Mouse (Mus musculus) liver, postnatal 0 days (tissue): ENCODE results near the gene Usp20. TPM values are rescaled to one million over a fixed set of nuclear protein-coding genes. Genes with fewer than 3 reads are reported as not detected.

ENCODE experiments used
- ATAC-seq: fragments of 200-750 bp; cut with Nextera tagmentation; 2 replicates; pipeline ENCODE4 v1.8.0; 2017; ENCODE audit warnings: mild to moderate bottlenecking, moderate library complexity
- DNase-seq: peaks from one replicate; pipeline ENCODE4 v3.0.0-alpha.2; 2016
- H3K27ac ChIP-seq: fragments of 300-500 bp; sonication (generic); 2 replicates; pipeline ENCODE4 v1.5.1; 2014; ENCODE audit warnings: antibody characterized with exemption, moderate library complexity, mild to moderate bottlenecking, low read depth
- H3K27me3 ChIP-seq: fragments of 300-500 bp; sonication (generic); 2 replicates; pipeline ENCODE4 v1.6.1; 2014; ENCODE audit warnings: low read length, control low read depth, mixed read lengths; ENCODE audit not compliant: insufficient read depth
- H3K36me3 ChIP-seq: fragments of 300-500 bp; sonication (generic); replicated peaks from 2 replicates; pipeline ENCODE4 v1.6.1; 2014; ENCODE audit warnings: mild to moderate bottlenecking, control low read depth, low read length, moderate library complexity, mixed read lengths; ENCODE audit not compliant: insufficient read depth
- H3K4me1 ChIP-seq: fragments of 300-500 bp; sonication (generic); 2 replicates; pipeline ENCODE4 v1.6.1; 2014; ENCODE audit warnings: antibody characterized with exemption, mild to moderate bottlenecking, control low read depth; ENCODE audit not compliant: insufficient read depth
- H3K4me2 ChIP-seq: fragments of 300-500 bp; sonication (generic); 2 replicates; pipeline ENCODE4 v1.6.1; 2014; ENCODE audit warnings: low read depth, mild to moderate bottlenecking, low read length, moderate library complexity, mixed read lengths
- H3K4me3 ChIP-seq: fragments of 300-500 bp; sonication (generic); 2 replicates; pipeline ENCODE4 v1.5.1; 2014; ENCODE audit warnings: low read depth, low read length
- H3K9ac ChIP-seq: fragments of 300-500 bp; sonication (generic); replicated peaks from 2 replicates; pipeline ENCODE4 v1.6.1; 2014; ENCODE audit warnings: mild to moderate bottlenecking, moderate library complexity
- H3K9me3 ChIP-seq: fragments of 300-500 bp; sonication (generic); 2 replicates; pipeline ENCODE4 v1.6.1; 2016; ENCODE audit warnings: mild to moderate bottlenecking, control low read depth, low read length, mixed read lengths
- CTCF ChIP-seq: sonication (generic); IDR thresholded peaks from 2 replicates; pipeline ENCODE4 v1.5.1; 2016; ENCODE audit warnings: antibody characterized with exemption, low read depth
- EP300 ChIP-seq: IDR thresholded peaks from 2 replicates; pipeline ENCODE4 v1.6.1; 2016; ENCODE audit warnings: antibody characterized with exemption, low read depth, mild to moderate bottlenecking
- WGBS: fragments of 180-500 bp; shearing (Covaris S2); extraction: QIAGEN DNeasy Blood & Tissue Kit; methylation state at CpG from one replicate; pipeline ENCODE4 v1.1.7; 2014; ENCODE audit not compliant: insufficient replicate concordance; 5-methylcytosine and 5-hydroxymethylcytosine counted together
- polyA plus RNA-seq: library from polyadenylated mRNA; unstranded; fragments of >200 nt; fragmentation: Nextera tagmentation; extraction: Ambion mirVana; gene quantifications from 2 replicates; pipeline ENCODE4 v1.2.1, GENCODE M21; 2015

The Usp20 gene
- polyA plus RNA-seq, 1 experiment from 2014 or later: 3.5 TPM

DNA sequence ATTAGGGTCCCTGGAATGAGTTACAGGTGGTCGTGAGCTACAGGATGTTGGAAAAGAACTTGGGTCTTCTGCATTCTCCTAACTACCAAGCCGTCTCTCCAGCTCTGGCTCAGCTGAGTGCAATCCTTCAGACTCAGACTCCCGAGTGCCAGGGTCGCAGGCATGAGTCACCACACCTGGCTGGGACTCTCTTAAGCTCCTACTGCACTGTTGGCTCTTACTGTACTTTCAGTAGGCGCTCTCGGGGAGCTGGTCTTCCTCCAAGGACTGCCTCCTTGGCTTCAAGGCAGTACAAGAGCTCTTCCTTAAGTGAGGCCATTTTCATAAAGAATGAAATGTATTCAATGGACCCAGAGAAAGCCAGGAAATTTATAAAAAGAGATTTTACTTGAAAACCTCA lies 59.3 kb downstream of the Usp20 start:
- H3K27ac ChIP-seq: no peak overlapping the region
- ATAC-seq (no peak), DNase-seq (no peak)
- H3K9ac ChIP-seq: no peak overlapping the region
- 87% methylated on average over 6 of the region's 6 CpGs for WGBS
- no peaks in the 10 kb centered on the region for H3K9me3 ChIP-seq
- no peak overlapping the region for H3K4me3 ChIP-seq
- TF ChIP-seq EP300: no peak
- TF ChIP-seq CTCF: no peak
- peaks cover 33% of the 10 kb centered on the region for H3K36me3 ChIP-seq
- H3K4me2 ChIP-seq: no peak overlapping the region
- no peaks in the 10 kb centered on the region for H3K4me1 ChIP-seq
- no peaks in the 10 kb centered on the region for H3K27me3 ChIP-seq

GRCm38 (mm10) chr2:31042881-31043280 lies 60.8 kb downstream of the Usp20 start:
- no peak overlapping the region for H3K4me2 ChIP-seq
- no peak for ATAC-seq

GRCm38 (mm10) chr2:31043856-31044255 lies 61.8 kb downstream of the Usp20 start:
- no peak overlapping the region for H3K27ac ChIP-seq
- no peaks in the 10 kb centered on the region for H3K4me1 ChIP-seq
- H3K9me3 ChIP-seq: no peaks in the 10 kb centered on the region
- WGBS: 86% methylated on average over 1 of the region's 1 CpGs
- no peaks in the 10 kb centered on the region for H3K27me3 ChIP-seq
- TF ChIP-seq EP300 (no peak), CTCF (no peak)
- ATAC-seq: no peak
- H3K36me3 ChIP-seq: peaks cover 18% of the 10 kb centered on the region
- H3K9ac ChIP-seq: no peak overlapping the region
- DNase-seq: no peak
- H3K4me3 ChIP-seq: no peak overlapping the region
- no peak overlapping the region for H3K4me2 ChIP-seq

More at GRCm38 (mm10) chr2:31042881-31043280, 60.8 kb downstream of the Usp20 start:
- no peak overlapping the region for H3K9ac ChIP-seq
- no peak for DNase-seq
- H3K36me3 ChIP-seq: peaks cover 26% of the 10 kb centered on the region
- H3K27me3 ChIP-seq: no peaks in the 10 kb centered on the region
- no peak overlapping the region for H3K4me3 ChIP-seq
- H3K4me1 ChIP-seq: no peaks in the 10 kb centered on the region
- 78% methylated on average over 6 of the region's 6 CpGs for WGBS
- no peaks in the 10 kb centered on the region for H3K9me3 ChIP-seq
- TF ChIP-seq CTCF (no peak), EP300 (no peak)
- no peak overlapping the region for H3K27ac ChIP-seq

DNA sequence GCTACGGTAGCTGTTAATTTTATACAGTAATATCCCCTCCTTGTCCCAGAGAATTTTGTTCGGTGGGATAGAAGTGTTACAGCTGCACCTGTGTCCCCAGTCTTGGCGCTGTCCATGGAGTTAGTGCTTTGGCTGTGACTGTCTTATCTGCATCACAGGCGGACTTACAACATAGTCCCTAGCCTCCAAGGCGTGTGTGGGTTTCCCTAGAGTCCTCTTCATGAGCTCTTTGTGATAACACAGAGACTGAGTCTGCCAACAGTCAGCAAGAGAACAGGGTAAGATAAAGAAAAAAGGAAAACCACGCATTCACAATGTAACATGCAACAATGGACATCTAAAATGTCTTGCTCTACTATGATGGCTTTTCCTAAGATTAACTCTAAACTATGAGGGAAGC lies 66.0 kb downstream of the Usp20 start:
- no peak overlapping the region for H3K27ac ChIP-seq
- H3K4me3 ChIP-seq: no peak overlapping the region
- 59% methylated on average over 6 of the region's 6 CpGs for WGBS
- no peak overlapping the region for H3K4me2 ChIP-seq
- no peaks in the 10 kb centered on the region for H3K27me3 ChIP-seq
- H3K4me1 ChIP-seq: no peaks in the 10 kb centered on the region
- no peaks in the 10 kb centered on the region for H3K9me3 ChIP-seq
- no peak for ATAC-seq
- no peak for DNase-seq
- no peak overlapping the region for H3K9ac ChIP-seq
- TF ChIP-seq EP300: no peak
- TF ChIP-seq CTCF: no peak
- 0 out of 2 replicates have a peak, but pooled peaks cover 4% of the 10 kb centered on the region for H3K36me3 ChIP-seq

- H3K36me3 ChIP-seq: peaks cover 33% of the 10 kb centered on the region
These were observed 70.4 kb downstream of the Usp20 start for GRCm38 (mm10) chr2:31052441-31052840.

GRCm38 (mm10) chr2:31053426-31053825 lies 71.3 kb downstream of the Usp20 start:
- Histone ChIP-seq H3K9ac (no peak overlapping the region), H3K4me2 (no peak overlapping the region), H3K4me3 (no peak overlapping the region), H3K9me3 (no peaks in the 10 kb centered on the region; the same call in 1 of the 2 replicates), H3K36me3 (peaks cover 33% of the 10 kb centered on the region), H3K27me3 (no peaks in the 10 kb centered on the region), H3K27ac (no peak overlapping the region), H3K4me1 (no peaks in the 10 kb centered on the region)
- 85% methylated on average over 13 of the region's 13 CpGs for WGBS
- DNase-seq (no peak), ATAC-seq (no peak)
- TF ChIP-seq CTCF: no peak
- TF ChIP-seq EP300: no peak

More at GRCm38 (mm10) chr2:31052441-31052840, 70.4 kb downstream of the Usp20 start:
- DNase-seq (no peak), ATAC-seq (no peak)
- TF ChIP-seq EP300: no peak
- no peak for TF ChIP-seq CTCF
- no peaks in the 10 kb centered on the region; the same call in 1 of the 2 replicates for H3K9me3 ChIP-seq
- H3K4me1 ChIP-seq: no peaks in the 10 kb centered on the region
- no peak overlapping the region for H3K27ac ChIP-seq
- no peak overlapping the region for H3K4me3 ChIP-seq
- H3K9ac ChIP-seq: no peak overlapping the region
- H3K4me2 ChIP-seq: no peak overlapping the region
- 74% methylated on average over 10 of the region's 10 CpGs for WGBS
- H3K27me3 ChIP-seq: no peaks in the 10 kb centered on the region

DNA sequence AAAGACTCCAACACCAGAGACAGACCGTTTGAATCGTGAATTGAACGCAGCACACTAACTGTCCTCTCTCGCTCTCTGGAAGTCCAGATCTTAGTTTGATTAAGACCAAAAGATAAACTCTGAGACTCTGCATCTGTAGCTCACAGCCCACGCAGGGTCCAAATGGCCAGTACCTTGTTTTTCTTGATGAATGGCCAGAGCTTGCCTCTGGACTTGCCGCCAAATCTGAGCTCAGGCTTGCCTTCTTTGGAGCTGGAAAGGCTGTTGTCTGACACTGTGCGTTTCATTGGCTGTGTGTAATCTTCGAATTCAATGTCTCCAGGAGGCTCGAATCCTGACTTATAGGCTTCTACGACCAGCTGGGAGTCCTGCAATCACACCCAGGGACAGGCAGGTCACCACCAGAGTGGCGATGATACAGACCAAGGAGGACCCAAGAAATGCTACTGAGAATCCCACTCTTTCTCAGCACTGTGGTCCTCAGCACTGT lies 71.8 kb downstream of the Usp20 start:
- ATAC-seq: no peak
- Histone ChIP-seq H3K4me3 (no peak overlapping the region), H3K9ac (no peak overlapping the region), H3K36me3 (peaks cover 38% of the 10 kb centered on the region), H3K4me1 (no peaks in the 10 kb centered on the region), H3K4me2 (no peak overlapping the region), H3K27ac (no peak overlapping the region), H3K27me3 (no peaks in the 10 kb centered on the region), H3K9me3 (no peaks in the 10 kb centered on the region; the same call in 1 of the 2 replicates)
- WGBS: 87% methylated on average over 11 of the region's 11 CpGs
- TF ChIP-seq CTCF: no peak
- TF ChIP-seq EP300: no peak
- DNase-seq: no peak
